Mouse (Mus musculus): Measurements from ENCODE around the gene Fndc9.

Gene Fndc9

DNA sequence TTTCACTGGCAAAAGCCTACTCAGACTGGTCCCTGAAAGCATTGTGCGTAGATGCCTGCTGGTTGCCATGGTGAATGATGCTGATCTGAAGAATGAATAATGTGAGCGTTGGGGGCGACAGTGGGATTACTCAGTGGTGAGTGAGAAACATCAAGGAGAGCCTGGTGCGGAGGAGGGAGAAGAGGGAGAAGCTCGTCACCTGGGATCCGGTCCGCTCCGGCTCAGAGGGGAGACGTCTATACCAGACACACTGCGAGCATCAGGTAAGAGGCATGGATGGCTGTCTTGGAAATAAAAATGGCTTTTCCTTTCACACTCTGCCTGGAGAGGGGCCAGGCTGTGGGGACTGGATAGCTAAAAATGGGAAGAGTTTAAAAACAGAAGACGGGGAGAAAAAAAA is at the start of gene Fndc9:
TSS of gene Fndc9 (plus strand) at position 198 of the 400 bp plus-strand sequence.
- DNase-seq (ENCODE audit: extremely low spot score, low spot score), result no peak

DNA sequence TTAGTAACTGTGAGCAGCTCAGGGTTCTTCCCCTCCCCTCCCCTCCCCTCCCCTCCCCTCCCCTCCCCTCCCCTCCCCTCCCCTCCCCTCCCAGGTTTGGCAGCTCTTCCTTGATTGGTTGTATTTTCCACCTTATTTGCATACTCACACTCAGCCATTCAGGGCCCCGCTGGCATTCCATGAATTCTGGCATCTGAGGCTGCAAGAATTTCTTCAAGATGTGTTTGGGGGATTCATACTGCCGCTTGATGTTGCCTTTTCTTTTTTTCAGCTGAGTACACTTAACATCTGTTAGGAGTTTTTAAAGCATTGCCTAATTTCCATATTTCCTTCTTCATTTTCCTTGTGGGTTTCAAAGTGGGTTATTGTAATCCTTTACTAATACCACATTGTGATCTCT is 47.0 kb upstream of the Fndc9 start:
- no peak for DNase-seq (ENCODE audit: extremely low spot score, low spot score)

DNA sequence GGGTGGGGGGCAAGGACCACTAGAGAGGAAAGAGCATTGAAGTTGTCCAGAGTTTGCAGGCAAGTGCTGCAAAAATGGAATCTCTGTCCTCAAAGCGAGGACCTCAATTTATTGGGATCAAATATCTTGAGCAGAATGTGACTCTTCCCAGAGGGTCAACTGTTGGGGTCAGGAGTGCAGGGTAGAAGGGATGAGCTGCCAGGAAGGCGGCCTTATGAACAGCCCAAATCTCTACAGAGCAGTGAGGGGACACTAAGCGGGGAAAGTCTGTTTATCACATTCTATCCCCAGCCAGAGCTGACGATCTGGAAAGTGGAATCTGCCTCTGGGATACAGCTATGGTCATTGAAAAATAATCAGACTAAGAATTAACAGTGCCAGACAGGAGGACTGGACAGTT is 41.2 kb upstream of the Fndc9 start:
- no peak for DNase-seq (ENCODE audit: extremely low spot score, low spot score)

DNA sequence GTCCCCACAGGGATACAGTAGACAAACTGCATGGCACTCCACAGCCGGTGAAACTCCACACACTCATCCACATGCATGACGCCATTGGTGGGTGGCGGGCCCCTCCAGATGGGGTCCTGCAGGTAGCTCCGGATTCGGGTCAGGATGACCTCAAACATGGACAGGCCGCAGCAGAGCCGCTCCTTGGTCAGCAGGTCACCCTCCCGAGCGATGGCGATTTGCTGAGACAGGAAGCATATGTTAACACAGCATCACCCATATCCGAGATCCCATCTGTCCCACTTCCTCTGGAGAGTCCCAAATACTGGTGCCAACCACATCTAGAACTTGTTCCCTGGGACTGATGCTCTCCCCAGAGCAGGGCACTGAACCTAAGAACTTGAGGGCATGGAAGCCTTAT is 34.7 kb upstream of the Fndc9 start:
- DNase-seq (ENCODE audit: extremely low spot score, low spot score), result no peak

DNA sequence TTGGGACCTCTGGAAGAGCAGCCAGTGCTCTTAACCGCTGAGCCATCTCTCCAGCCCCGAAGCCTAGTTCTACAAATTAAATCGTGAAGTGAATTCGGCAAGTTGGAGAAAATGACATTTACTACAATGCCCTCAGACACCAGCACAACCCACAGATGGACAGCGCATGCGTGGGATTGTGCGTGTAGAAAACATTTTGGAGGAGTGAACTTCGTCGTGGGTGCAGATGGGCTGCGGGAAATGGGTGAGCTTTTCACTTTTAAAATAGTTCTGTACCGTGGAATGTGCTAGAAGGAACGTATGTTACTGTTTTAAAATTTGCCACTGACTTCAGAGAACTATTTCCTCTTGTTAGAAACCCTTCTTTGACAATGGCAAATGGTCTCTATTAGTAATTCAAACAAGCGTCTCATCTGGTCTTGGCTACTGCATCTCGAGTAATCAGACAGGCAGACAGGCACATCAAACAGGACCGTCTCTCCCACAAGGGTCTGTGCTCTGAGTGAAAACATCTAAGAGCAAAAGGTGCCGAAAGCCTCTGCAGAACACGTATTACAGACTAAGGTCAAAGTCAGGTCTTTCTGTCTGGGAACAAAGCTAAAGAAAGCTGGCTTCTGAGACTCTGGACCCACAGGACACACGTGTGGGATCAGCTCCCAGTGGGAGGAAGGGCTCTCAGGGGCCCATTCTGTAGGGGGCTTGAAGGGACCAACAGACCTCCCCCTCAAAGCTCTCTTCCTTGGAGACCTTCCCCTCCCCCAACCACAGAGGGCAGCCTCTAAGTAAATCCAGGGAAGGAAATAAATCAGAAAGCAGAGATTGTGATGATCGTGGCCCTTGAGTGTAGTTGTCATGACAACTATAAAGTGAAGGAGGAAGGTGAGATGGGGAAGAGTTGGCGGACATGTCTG is 33.4 kb upstream of the Fndc9 start:
- peak; percentile 27 for DNase-seq (ENCODE audit: extremely low spot score, low spot score)

DNA sequence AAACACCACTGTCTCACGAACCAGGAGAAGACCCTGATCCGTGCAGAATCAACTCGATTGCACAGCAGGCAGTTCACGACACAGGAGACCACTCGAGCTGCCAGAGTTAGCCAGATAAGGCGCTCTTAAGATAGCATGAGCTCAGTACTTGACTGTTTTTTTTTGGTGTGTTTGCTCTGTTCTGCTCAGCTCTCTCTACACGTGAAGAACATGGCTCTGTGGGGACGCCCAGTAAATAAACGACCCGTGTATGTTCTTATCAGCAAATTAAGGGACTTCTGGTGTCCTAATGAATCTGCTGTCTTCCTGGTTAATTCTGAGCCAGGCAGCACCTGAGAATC is 32.8 kb upstream of the Fndc9 start:
- no peak for DNase-seq (ENCODE audit: extremely low spot score, low spot score)

DNA sequence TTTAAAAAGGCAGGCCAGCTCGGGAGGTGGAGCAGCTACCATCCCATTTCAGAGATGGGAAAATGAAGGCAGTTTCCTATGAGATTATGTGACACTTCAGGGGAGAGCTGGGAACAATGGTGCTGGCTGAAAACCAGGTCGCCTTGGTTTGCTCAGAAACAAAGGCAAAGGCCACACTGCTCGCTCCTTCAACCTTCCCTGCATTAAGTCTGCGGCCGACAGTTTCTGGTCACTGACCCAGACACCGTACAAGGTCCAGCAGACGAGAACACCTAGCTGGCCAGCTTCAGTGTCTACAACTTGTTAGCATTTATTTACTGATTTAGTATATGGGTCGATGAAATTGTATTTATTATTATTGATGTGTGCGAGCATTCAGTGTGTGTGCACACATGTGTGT is 30.5 kb upstream of the Fndc9 start:
- DNase-seq (ENCODE audit: extremely low spot score, low spot score), result no peak

DNA sequence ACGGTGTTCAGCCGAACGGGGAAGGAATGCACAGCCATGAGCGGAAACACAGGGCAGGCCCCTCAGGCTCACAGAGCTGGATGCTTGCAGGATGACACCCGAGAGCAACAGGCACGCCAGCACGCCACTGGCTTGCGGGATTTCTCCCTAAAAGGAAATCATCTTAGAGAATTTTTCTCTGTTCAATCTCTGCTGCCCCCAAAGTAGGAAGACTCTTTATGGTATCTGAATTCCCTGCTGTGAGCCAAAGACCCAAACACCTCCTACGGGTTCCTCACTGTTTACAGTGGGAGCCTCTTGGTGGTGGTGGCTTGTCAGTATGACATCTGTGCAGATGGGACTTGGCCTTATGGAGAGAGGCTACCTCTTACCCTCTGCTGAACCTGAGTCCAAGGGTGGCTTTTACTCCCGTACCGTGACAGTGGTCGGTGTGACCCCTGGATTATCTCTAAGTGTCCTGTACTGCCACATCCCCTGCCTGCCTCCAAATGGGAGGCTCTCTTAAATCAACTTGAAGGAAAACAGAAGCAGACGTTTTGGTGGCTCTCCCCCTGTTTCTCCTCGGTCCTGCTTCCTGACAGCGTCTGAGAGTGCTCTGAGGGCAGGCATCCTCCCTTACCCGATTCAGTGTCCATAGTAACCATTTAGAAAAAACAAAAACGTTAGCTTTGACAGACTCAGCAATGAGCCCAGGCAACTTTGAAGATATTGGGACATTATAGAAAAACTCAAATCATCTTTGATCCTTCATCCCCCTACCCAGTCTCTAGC is 29.5 kb upstream of the Fndc9 start:
- no peak for DNase-seq (ENCODE audit: extremely low spot score, low spot score)

DNA sequence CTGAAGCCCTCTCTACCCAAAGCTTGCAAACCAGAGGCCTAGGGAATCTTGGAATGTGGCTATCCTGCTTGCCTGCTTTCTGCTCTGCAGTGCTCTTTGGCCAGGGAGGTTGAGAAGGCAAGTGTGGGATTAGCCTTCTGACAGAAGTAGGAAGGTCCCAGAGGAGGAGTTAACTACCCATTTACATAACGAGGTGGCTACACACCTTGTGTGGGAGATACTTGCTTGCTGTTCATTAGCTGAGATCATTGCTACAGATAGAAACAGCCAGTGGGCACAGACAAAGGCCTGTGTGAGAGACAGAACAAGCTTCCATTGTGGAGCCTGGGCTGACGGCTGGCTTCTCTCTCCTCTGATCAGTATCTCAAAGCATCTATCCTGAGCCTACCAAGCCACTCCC is 25.4 kb upstream of the Fndc9 start:
- no peak for DNase-seq (ENCODE audit: extremely low spot score, low spot score)

DNA sequence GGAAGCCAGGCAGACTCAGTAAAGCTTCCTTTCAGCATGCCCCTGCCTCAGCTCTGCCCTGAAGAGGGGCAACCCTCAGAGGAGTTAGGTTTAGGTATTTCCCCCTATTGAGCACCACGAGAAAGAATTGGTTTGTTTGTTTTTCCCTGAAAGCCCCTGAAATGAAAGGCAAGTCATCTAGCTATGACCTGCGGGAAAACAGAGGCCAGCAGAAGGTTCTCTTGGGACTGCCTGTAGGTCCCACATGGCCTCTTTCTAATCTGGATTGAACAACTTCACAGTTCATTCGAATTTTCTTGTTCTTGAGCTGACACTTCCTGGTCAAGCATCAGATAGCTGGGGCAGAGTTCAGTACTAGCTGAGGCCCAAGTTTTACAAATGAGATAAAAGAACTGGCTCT is 23.5 kb upstream of the Fndc9 start:
- no peak for DNase-seq (ENCODE audit: extremely low spot score, low spot score)

DNA sequence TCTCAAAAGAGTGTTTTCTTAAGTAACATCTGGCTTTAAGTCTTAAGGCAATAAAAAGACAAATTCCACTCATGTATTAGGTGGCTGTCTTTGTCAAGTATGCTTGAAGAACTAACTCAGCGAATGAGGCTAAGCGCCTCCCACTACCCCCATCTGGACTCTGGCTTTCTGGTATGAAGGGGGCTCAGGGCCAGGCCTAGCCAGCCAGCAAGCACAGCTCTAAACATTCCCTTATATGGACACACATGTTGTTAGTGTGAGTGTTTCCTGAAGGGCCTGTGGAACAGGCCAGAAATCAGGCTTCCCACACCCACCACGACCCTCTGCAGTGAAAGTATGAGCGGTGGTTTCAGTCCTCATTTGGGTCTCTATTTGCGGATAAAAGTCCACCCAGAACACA is 21.5 kb upstream of the Fndc9 start:
- DNase-seq (ENCODE audit: extremely low spot score, low spot score), result peak; percentile 48

DNA sequence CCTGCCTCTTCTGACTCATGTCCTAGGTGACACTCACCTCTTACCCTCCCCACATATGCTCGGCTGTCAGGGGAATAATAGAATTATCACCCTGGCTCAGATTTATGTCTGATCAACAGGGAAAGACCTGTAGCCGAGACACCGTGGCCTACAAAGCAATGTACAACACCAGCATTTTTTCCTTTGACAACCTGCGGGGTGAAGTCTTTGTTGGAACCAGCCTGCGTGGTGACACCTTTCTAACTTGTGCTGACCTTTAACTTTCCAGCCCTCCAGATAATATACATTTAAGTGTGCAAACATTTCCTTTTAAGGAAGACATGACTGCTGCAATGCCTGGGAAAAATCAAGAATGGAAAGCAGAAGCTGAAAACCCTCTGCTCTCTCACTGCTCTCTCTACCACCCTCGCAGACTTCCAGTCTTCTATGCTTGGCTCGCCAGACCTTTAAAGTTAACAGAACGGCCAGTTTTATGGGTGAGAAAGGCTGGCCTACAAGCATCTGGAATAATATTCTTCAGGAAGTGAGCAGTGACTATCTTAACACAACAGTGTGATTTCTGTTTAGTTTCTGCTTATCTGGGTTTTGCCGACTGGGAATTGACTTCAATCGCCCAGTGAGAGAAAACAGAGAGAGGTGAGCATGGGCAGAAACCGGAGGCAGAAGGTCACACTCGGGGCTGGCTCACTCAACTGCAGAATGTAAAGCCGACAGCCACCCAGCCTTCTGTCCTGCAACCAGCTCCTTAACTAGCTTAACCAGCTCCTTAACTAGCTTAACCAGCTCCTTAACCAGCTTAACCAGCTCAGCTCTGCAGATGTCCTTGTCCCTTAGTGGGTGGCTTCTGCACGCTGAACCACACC is 20.7 kb upstream of the Fndc9 start:
- DNase-seq (ENCODE audit: extremely low spot score, low spot score), result peak; percentile 29

DNA sequence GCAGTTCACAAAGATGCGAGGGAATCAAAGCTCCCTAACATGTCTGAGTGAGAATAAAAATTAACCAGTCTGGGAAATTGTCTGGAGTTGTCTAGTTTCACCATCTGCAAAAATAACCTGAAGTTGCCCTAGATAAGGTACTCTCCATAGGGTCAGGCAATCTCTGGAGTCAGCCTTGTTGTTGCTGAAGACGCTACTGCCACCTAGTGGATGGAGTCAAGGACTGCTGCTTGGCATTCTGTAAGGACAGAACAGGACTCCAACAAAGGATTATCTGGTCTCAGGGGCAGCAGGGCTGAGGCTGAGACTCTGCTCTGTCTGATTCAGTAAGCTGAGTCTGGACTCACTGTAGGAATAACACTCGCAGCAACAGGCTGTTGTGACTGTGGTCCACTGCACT is 20.0 kb upstream of the Fndc9 start:
- DNase-seq (ENCODE audit: extremely low spot score, low spot score), result peak; percentile 67

DNA sequence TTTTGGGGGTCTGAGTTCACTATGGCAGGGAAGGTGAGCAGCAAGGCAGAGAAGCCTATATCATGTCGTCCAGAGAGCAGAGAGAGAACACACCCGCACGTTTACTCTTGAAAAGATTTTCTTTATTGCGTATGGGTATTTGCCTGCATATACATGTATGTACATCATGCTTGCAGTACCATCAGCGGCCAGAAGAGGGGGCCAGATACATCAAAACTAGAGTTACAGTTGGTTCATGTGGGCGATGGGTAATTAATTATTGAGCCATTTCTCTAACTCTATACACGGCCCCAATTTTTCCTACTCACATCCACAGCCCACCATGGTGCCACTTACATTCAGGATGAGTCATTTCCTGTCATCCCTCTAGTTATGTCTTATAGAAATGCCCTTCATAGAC is 18.7 kb upstream of the Fndc9 start:
- peak; percentile 48 for DNase-seq (ENCODE audit: extremely low spot score, low spot score)

DNA sequence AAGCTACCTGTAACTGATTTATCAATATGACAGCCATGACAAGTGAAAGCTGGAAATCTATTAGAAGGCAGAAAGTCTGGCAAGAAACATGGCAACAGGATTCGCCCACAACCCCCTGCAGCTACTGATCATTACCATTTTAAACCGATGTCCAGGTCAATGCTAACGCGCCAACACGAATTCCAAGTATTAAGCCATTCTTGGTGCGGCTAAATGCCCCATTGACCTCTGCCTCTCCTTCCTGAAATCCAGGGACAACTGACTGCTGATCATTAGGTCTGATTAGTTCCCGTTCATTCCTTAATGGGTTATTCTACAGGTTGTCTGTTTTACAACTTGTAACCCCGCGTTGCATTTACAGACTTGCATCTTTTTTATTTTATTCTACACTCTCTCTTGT is 17.6 kb upstream of the Fndc9 start:
- DNase-seq (ENCODE audit: extremely low spot score, low spot score), result no peak

DNA sequence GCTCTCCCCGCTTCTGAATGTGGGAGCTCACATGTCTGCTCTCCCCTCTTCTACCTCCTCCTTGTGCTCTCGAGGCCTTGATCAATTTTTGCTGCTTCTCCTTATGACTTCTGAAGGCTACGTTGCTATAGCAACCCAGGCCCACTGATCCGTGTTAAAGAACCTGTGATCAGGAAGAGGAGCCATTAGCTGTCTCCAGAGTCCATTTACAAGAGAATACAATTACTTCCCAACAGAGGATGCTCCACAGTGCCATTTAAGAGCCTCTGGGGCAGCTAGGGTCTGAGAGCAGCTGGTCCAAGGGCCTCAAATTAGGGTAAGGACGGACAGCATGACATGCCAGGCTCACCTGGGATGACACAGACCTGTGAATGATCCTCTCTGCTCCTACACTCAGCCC is 16.7 kb upstream of the Fndc9 start:
- DNase-seq (ENCODE audit: extremely low spot score, low spot score), result no peak

DNA sequence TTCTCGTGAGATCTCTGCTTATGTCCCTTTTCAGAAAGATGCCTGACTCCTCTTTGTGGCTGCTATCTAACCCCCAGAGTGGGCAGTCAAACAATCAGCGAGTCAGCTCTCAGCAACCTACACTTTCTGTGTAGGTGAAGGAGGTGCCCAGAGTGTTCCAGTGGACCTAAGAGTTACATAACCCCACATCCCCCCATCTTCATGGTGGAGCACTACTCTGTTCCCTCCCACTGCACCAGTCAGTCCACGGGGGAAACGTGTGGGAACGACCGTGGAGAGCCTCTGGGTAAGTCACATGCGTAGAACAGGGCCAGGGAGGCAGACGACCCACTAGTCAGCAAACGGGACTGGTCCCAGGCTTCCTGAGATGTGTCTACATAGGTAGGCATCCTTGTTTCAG is 16.0 kb upstream of the Fndc9 start:
- no peak for DNase-seq (ENCODE audit: extremely low spot score, low spot score)

DNA sequence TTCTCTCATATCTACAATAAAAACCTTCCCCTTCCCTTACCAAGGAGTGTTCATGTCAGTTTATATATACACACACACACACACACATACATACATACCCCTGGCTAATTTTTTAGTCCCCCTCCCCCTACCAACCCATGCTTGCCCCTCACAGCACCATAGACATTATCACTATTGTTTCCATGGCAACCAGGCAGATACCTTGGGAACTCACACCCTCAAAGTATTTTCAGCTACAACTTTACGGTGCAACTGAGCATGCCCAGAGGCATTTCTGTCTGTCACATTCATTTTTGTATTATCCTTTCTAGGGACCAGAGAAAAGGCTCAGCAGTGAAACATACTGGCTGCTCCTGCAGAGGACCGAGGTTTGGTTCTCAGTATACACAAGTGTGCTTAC is 15.1 kb upstream of the Fndc9 start:
- DNase-seq (ENCODE audit: extremely low spot score, low spot score), result no peak

DNA sequence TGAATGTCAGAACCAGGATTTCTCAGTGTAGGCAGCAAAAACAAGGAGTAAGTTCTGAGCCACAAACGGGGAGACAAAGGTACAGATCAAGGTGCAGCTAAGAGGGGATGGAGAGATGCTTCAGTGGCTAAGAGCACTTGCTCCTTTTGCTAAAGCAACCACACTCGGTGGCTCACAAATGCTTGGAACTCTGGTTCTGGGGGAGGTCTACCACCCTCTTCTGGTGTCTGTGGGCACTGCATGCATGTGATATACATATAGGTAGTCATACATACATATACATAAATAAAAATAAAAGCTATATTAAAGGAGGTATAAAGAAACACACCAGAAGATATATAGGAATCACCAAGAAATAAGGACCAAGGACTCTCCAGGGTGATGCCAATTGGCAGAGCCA is 11.8 kb upstream of the Fndc9 start:
- no peak for DNase-seq (ENCODE audit: extremely low spot score, low spot score)

DNA sequence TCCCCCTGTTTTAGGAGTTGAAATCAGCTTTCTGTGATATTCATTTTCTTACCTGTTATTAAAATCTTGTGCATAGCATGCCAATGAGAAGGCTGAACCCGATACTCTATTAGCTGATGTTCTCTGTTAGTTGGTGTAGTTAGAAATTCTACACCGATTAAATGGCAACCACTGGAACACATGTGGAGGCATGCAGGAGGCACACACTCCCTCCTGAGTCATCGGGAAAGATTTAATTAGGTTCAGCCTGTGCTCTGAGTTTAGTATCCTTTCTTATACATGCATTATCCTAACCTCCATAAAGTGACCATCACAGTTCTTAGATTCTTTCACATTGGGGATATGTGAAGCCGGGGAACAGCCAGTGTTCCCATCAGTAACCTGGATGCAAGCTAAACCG is 10.0 kb upstream of the Fndc9 start:
- DNase-seq (ENCODE audit: extremely low spot score, low spot score), result no peak

DNA sequence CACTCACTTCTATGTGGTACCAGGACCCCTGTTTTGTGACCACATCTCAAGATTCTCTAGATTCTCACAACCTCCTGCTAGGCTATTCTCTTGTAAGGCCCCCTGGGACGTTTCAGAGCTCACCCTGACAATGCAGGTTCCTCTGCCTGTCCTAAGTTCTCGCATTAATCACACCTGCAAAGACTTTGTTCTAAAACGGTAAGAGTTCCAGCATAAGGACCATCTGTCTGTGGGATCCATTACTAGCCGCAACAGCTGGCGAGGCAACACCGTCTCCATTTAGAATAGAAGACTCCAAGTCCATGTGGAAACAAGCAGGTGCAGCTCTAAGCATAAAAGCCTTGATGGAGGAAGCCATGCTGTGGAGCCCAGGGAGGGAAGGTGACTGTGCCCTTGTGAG is 5.1 kb upstream of the Fndc9 start:
- no peak for DNase-seq (ENCODE audit: extremely low spot score, low spot score)

DNA sequence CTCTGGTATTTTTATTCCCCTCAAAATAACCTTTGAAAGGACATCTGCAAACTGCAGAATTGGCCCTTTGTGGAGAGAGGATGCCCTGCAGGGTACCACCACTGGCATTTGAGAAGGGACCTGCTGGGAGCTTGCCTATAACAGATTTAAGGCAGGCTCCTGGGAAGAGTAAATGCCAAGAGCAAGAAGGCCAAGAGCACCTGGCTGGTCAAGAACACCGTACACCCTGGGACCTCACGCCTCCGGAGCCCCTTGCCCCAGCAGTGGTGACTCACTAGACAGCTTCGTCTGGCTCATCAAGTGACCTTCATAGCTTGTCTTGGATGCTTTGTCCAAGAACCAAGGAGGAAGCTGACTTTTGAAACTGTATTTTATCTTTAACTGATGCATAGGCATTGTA is 2.5 kb upstream of the Fndc9 start:
- DNase-seq (ENCODE audit: extremely low spot score, low spot score), result no peak

Measured in neural tube, embryonic 10.5 days (tissue).